ENCODE assay signal across 8 mouse cellular contexts in the genomic region with DNA sequence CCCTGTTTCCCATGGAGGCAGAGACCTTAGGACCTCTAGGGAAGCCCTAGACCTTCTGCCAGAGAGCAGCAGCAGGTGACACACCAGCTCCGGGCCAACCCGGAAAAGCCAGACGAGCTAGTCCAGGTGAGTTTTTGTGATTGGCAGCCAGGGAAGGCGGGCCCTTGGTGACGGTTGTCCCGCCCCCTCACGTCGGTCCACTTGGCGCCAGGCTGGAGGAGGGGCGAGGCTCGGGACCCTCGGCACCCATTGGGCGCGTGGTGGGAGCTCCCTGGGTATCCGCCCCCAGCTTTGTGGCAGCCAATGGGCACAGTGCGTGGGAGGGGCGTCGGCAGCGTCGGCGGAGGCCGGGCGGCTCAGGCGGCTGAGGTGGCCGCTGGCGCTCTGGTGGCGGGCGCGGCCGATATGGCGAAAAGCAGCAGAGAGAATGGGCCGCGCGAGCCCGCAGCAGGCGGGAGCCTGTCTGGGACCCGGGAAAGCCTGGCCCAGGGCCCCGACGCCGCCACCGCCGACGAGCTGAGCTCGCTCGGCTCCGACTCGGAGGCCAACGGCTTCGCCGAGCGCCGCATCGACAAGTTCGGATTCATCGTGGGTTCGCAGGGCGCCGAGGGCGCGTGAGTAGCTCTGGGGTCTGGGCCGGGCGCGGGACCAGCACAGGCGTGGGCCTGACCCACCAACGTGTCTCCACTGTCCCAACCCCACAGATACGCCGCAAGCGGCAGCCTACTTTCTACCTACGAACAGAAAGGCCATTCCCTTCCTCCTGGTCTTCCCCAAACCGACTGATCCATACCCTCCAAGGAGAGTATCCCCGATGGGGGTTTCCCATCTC. TPM values are rescaled to one million over a fixed set of nuclear protein-coding genes. Genes with fewer than 3 reads are reported as not detected.
DNase-seq lines count a peak whose midpoint lies in the region; ATAC-seq and TF ChIP-seq lines count a peak whose summit lies in the region.

A gene (plus strand): TSS at position 304 of the 832 bp plus-strand sequence.

- in situ Hi-C loops in Patski (cut with MboI; ENCODE audit: low pct_unique_long_range_greater_than_20kb), result no loop called here

- H3K27me3 ChIP-seq in Patski, result no peaks in the 10 kb centered on the region
- no peaks in the 10 kb centered on the region for H3K27me3 ChIP-seq in hindbrain, embryonic 13.5 days

- peak within 1 kb of the TSS; percentile 93 for H3K9ac ChIP-seq in hindbrain, embryonic 13.5 days

- H3K36me3 ChIP-seq in hindbrain, embryonic 13.5 days, result peaks cover 19% of the 10 kb centered on the region

- H3K4me2 ChIP-seq in hindbrain, embryonic 13.5 days, result peak within 1 kb of the TSS; percentile 88

- WGBS in hindbrain, embryonic 13.5 days, result under 1% methylated on average over 70 of the region's 71 CpGs

- peak within 1 kb of the TSS; percentile 80 for H3K4me3 ChIP-seq in hindbrain, embryonic 13.5 days

- peaks cover 23% of the 10 kb centered on the region for H3K4me1 ChIP-seq in hindbrain, embryonic 13.5 days (replicated peaks)

- peak; percentile 83 for DNase-seq in Patski (ENCODE audit: low read depth, low spot score)
- DNase-seq in cerebellum, postnatal 14 days, result peak; percentile 98 to 99
- peak; percentile 96 for DNase-seq in frontal cortex, postnatal 14 days (ENCODE audit: low spot score in 2 of 2)
- DNase-seq in layer of hippocampus, postnatal 25 days (ENCODE audit: extremely low spot score in 1 of 2, low spot score in 1 of 2), result peak; percentile 93 to 96
- peak; percentile 99 for DNase-seq in lung, postnatal 25 days (ENCODE audit: low spot score)
- peak; percentile 97 for DNase-seq in retina, embryonic 14.5 days (ENCODE audit: low spot score)
- peak; percentile 99 for DNase-seq in thymus, postnatal 4 days

- CTCF ChIA-PET in Patski (lab: Charles Lee), result interaction anchor here (0.9 to 2.1 kb wide), 8 partner anchors 9 to 72 kb away, joined by 3 to 9 read pairs (median 4); no protein-coding TSS in a partner anchor

- ATAC-seq in Patski, result peak; percentile 85
- peak; percentile 99 for ATAC-seq in hindbrain, embryonic 13.5 days (ENCODE audit: low FRiP score)

- H3K9me3 ChIP-seq in hindbrain, embryonic 13.5 days, result no peaks in the 10 kb centered on the region

- peak within 1 kb of the TSS; percentile 72 for H3K27ac ChIP-seq in hindbrain, embryonic 13.5 days

- POLR2A ChIA-PET in Patski (lab: Charles Lee), result interaction anchor here (0.9 to 2.0 kb wide), 6 partner anchors 10 to 100 kb away, joined by 3 to 6 read pairs (median 4); no protein-coding TSS in a partner anchor

- no peak for TF ChIP-seq CTCF in Patski (IDR thresholded peaks at IDR 0.05)

RNA-seq across cellular contexts. Expression of the gene that starts here (rescaled TPM):
- 50.9 TPM for polyA plus RNA-seq in Patski (2021)
- 26.1 and 28.0 TPM in 2 replicates for polyA plus RNA-seq in hindbrain, embryonic 13.5 days (2015; fragmentation: Nextera tagmentation; extraction: Ambion mirVana)
- 10 to 100 TPM; 29.2 to 32.7 TPM for total RNA-seq in layer of hippocampus, postnatal 25 days (2021)

Comparison
In these comparisons a context has a peak if more than half of its experiments do, and no peak if none do; other contexts are left out.
1. Peak in every context shown above with its lines: DNase-seq, ATAC-seq, H3K4me3 ChIP-seq and H3K27ac ChIP-seq.